Mouse (Mus musculus): ENCODE data around the gene Prl3c1. TPM values are rescaled to one million over a fixed set of nuclear protein-coding genes. Genes with fewer than 3 reads are reported as not detected.
"Not testable (repeated sequence)": the region's sequence is repeated elsewhere in the genome, so short reads cannot be mapped to it uniquely, and the experiment has no call there.

The Prl3c1 gene
- total RNA-seq (2021), result not detected
- long read RNA-seq, experiment 1, result 0 reads
- long read RNA-seq, experiment 2, result 0 reads

- DNase-seq (ENCODE audit: low spot score in 2 of 2), result no peak
Measured at GRCm38 (mm10) chr13:27196359-27196758, at the start of gene Prl3c1. Prl3c1 (plus strand) TSS chr13:27196659.

GRCm38 (mm10) chr13:27148264-27148663, 48.2 kb upstream of the Prl3c1 start:
- DNase-seq (ENCODE audit: low spot score in 2 of 2), result no peak

DNA sequence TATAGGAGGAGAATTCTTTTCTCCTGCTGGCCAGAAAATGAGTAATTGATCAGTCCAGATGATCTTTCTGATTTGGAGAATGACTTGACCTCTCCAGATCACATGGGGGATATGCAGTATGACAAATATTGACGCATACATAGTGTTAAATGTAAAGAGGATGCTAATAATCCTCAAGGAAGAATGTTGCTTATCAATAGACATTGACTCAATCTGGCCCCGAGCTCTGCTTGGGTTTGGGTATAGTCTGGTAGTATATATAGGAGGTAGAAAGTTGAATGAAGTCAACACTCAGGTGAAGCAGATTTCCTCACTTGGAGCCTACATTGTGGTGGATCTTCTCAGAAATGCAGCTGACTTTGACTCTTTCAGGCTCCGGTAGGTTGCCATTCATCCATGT, 40.0 kb upstream of the Prl3c1 start, which contains the start of gene Prl3d3:
Prl3d3 (plus strand) TSS at position 301 of the 400 bp plus-strand sequence.
- DNase-seq (ENCODE audit: low spot score in 2 of 2), result not testable (repeated sequence)

DNA sequence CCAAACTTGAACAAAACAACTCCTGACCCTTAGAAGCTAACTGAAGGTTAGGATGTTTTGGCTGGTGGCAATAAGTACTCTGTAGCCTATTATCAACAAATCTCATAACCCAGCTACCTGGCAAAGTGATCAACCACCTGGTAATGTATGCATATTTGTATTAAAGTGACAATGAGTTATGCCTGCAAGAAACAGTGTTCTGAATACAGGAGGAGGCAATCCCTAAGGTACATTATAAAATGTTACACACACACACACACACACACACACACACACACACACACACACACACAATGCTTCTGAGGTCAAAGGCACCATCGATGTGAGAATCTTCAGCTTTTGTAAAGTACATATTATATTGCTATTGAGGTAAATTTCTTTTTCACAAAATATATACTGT, 45.1 kb downstream of the Prl3c1 start, which contains the start of gene Prl3b1:
Prl3b1 (plus strand) TSS at position 301 of the 400 bp plus-strand sequence.
- no peak for DNase-seq (ENCODE audit: low spot score in 2 of 2)

Other genes starting within 250 kb of the Prl3c1 start
- gene Prl, start 139.1 kb upstream of the Prl3c1 start, total RNA-seq (2021), result not detected
- gene Prl3d1, start 102.5 kb upstream of the Prl3c1 start, total RNA-seq (2021), result not detected
- not detected for gene Prl3d2, start 75.0 kb upstream of the Prl3c1 start, total RNA-seq (2021)
- not detected for gene Prl3d3, start 39.9 kb upstream of the Prl3c1 start, total RNA-seq (2021)
- not detected for gene Prl3b1, start 45.2 kb downstream of the Prl3c1 start, total RNA-seq (2021)
- gene Prl3a1, start 62.8 kb downstream of the Prl3c1 start, total RNA-seq (2021), result not detected
- not detected for gene Prl6a1, start 116.0 kb downstream of the Prl3c1 start, total RNA-seq (2021)
- gene Prl8a2, start 149.0 kb downstream of the Prl3c1 start, total RNA-seq (2021), result not detected
- gene Prl2b1, start 194.2 kb downstream of the Prl3c1 start, total RNA-seq (2021), result not detected
- gene Prl8a6, start 242.0 kb downstream of the Prl3c1 start, total RNA-seq (2021), result not detected